Mouse (Mus musculus) cortical plate, adult 2 months (tissue): ENCODE results near the gene Vgf. TPM values are rescaled to one million over a fixed set of nuclear protein-coding genes. Genes with fewer than 3 reads are reported as not detected.

Experiments used
- H3K27ac ChIP-seq: fragments of 200-500 bp; 2 replicates; pipeline ENCODE4 v1.5.1; 2012; ENCODE audit warnings: low read length, control low read depth, inconsistent platforms; ENCODE audit not compliant: insufficient read depth
- H3K4me1 ChIP-seq: fragments of 200-500 bp; 2 replicates; pipeline ENCODE4 v1.6.1; 2011; ENCODE audit warnings: low read length; ENCODE audit not compliant: control insufficient read depth, insufficient read depth
- H3K4me3 ChIP-seq: fragments of 200-500 bp; 2 replicates; pipeline ENCODE4 v1.5.1; 2011; ENCODE audit warnings: mild to moderate bottlenecking, low read length, control low read depth; ENCODE audit not compliant: insufficient read depth
- CTCF ChIP-seq: fragments of 200-500 bp; IDR thresholded peaks from 2 replicates; pipeline ENCODE4 v1.5.1; 2011; ENCODE audit warnings: mild to moderate bottlenecking, control low read depth, low read length; ENCODE audit not compliant: insufficient read depth; ENCODE audit errors: extremely low read depth
- POLR2A ChIP-seq: fragments of 200-500 bp; IDR thresholded peaks from 2 replicates; pipeline ENCODE4 v1.6.1; 2011; ENCODE audit warnings: mild to moderate bottlenecking, low read length, control low read depth; ENCODE audit not compliant: insufficient read depth; ENCODE audit errors: extremely low read depth
- polyA plus RNA-seq: library from polyadenylated mRNA; depleted of rRNA; stranded (reverse); fragments of >200 nt; gene quantifications from 2 replicates; pipeline ENCODE4 v1.2.3, GENCODE M21; 2012

Vgf gene
- polyA plus RNA-seq, 1 experiment = 168 TPM

GRCm38 (mm10) chr5:137065454-137065853, 39.3 kb downstream of the Vgf start:
- Histone ChIP-seq H3K4me1 (no peaks in the 10 kb centered on the region), H3K4me3 (no peak overlapping the region), H3K27ac (no peak overlapping the region)
- TF ChIP-seq CTCF (no peak), POLR2A (no peak)

- Histone ChIP-seq H3K4me1 (no peaks in the 10 kb centered on the region), H3K4me3 (no peak overlapping the region), H3K27ac (no peak overlapping the region)
- no peak for TF ChIP-seq POLR2A
Observed at GRCm38 (mm10) chr5:137065923-137066322, 39.7 kb downstream of the Vgf start.

- H3K27ac ChIP-seq = no peak overlapping the region
- no peak overlapping the region for H3K4me3 ChIP-seq
- TF ChIP-seq CTCF (no peak), POLR2A (no peak)
- H3K4me1 ChIP-seq = no peaks in the 10 kb centered on the region; the same call in 1 of the 2 replicates
Observed at GRCm38 (mm10) chr5:137068711-137069110, 42.5 kb downstream of the Vgf start.

GRCm38 (mm10) chr5:137070881-137071605, 44.9 kb downstream of the Vgf start:
- H3K27ac ChIP-seq = no peak overlapping the region
- H3K4me3 ChIP-seq = no peak overlapping the region
- TF ChIP-seq CTCF = no peak
- no peak for TF ChIP-seq POLR2A
- peaks cover 2% of the 10 kb centered on the region for H3K4me1 ChIP-seq

GRCm38 (mm10) chr5:137072079-137072960, 46.1 kb downstream of the Vgf start, which contains the start of gene Serpine1:
Serpine1 (minus strand) TSS chr5:137072268.
- Histone ChIP-seq H3K27ac (no peak within 1 kb of the TSS), H3K4me1 (peaks cover 3% of the 10 kb centered on the region), H3K4me3 (peak within 1 kb of the TSS; percentile 18; the same call in 1 of the 2 replicates)
- no peak for TF ChIP-seq CTCF
- TF ChIP-seq POLR2A = peak; percentile 27; the same call in 1 of the 2 replicates

- H3K4me1 ChIP-seq = peaks cover 3% of the 10 kb centered on the region
- no peak for TF ChIP-seq CTCF
- H3K27ac ChIP-seq = no peak overlapping the region
- H3K4me3 ChIP-seq = no peak overlapping the region
Observed at GRCm38 (mm10) chr5:137073141-137073540, 46.9 kb downstream of the Vgf start.

- Histone ChIP-seq H3K27ac (no peak overlapping the region), H3K4me1 (peaks cover 3% of the 10 kb centered on the region), H3K4me3 (no peak overlapping the region)
- TF ChIP-seq POLR2A = no peak
- TF ChIP-seq CTCF = no peak
Observed at GRCm38 (mm10) chr5:137074191-137074651, 48.0 kb downstream of the Vgf start.

GRCm38 (mm10) chr5:137075726-137076125, 49.5 kb downstream of the Vgf start:
- Histone ChIP-seq H3K4me1 (peaks cover 3% of the 10 kb centered on the region), H3K27ac (no peak overlapping the region), H3K4me3 (no peak overlapping the region)
- no peak for TF ChIP-seq POLR2A

GRCm38 (mm10) chr5:137076191-137076930, 50.2 kb downstream of the Vgf start:
- TF ChIP-seq POLR2A (no peak), CTCF (no peak)
- H3K27ac ChIP-seq = no peak overlapping the region

GRCm38 (mm10) chr5:137077187-137077586, 51.0 kb downstream of the Vgf start:
- Histone ChIP-seq H3K4me3 (no peak overlapping the region), H3K4me1 (peaks cover 3% of the 10 kb centered on the region; the same call in 1 of the 2 replicates), H3K27ac (no peak overlapping the region)
- TF ChIP-seq POLR2A (no peak), CTCF (no peak)

More at GRCm38 (mm10) chr5:137076191-137076930, 50.2 kb downstream of the Vgf start:
- peaks cover 3% of the 10 kb centered on the region for H3K4me1 ChIP-seq
- no peak overlapping the region for H3K4me3 ChIP-seq
